Mouse (Mus musculus): Measurements from ENCODE around the gene Psmg1.

- TF ChIP-seq MYOG (IDR thresholded peaks at IDR 0.05; ENCODE audit: control insufficient read depth, extremely low read depth, insufficient read length), result no peak
- no peak for TF ChIP-seq MAX (IDR thresholded peaks at IDR 0.05)
- no peak for TF ChIP-seq CTCF (IDR thresholded peaks at IDR 0.05; ENCODE audit: control insufficient read depth, insufficient read depth, insufficient read length)
- TF ChIP-seq USF1 (IDR thresholded peaks at IDR 0.05; ENCODE audit: low read depth), result no peak
- no peak for TF ChIP-seq CEBPB (IDR thresholded peaks at IDR 0.05; ENCODE audit: low read depth)
- no peak for TF ChIP-seq MYOD1 (IDR thresholded peaks at IDR 0.05; ENCODE audit: control insufficient read depth, insufficient read length, low read depth)
Observed at GRCm38 (mm10) chr16:95958080-95958479, 32.7 kb downstream of the Psmg1 start.

Data from C2C12 (cell line).